Comparison of ENCODE assay signal across 20 mouse cellular contexts in the genomic region with DNA sequence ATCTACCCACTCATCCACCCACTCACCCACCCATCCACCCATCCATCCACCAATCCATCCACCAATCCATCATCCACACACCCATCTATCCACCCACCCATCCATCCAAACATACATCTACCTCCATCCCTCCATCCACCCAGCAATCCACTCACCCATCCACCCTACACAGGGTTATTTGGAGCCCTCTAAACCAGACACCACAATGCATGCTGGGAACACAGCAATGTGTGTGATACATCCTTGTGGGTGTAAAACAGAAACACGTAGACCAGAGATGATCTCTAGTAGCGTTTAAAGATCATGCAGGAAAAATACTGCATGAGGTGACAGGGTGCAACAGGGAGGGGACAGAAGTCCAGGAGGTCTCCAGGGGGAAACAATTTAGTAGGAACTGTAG. TPM values are rescaled to one million over a fixed set of nuclear protein-coding genes. Genes with fewer than 3 reads are reported as not detected.
"Had no signal": no experiment of that assay in that cellular context is flagged by ENCODE, and none has a peak within 500 bp of the region (broad histone marks: within the 10 kb centered on the region; RNA-seq: fewer than 3 reads in every experiment).

No protein-coding gene starts in this region.

- H3K4me3 ChIP-seq: midbrain, embryonic 10.5 days; midbrain, embryonic 12.5 days; myocyte; neural tube, embryonic 12.5 days had no signal

- H3K27ac ChIP-seq: liver, embryonic 14.5 days; midbrain, embryonic 10.5 days; midbrain, embryonic 12.5 days; neural tube, embryonic 12.5 days had no signal

- ATAC-seq: midbrain, embryonic 16.5 days had no signal

- DNase-seq: lung, adult 18-20 months; lung, embryonic 14.5 days; lung, postnatal 10 days; lung, postnatal 4 days; midbrain, embryonic 14.5 days; right cerebral cortex, postnatal 25 days; right cerebral cortex, postnatal 4 days; spleen, adult 18-20 months; thymus, adult 18-20 months; thymus, postnatal 25 days; thymus, postnatal 4 days had no signal

RNA-seq across cellular contexts. Expression of a gene that starts 55.0 kb away (rescaled TPM):
- total RNA-seq: megakaryocyte, adult 5-6 weeks; megakaryocyte-erythroid progenitor cell, adult 5-6 weeks; neutrophil, adult 5-6 weeks had no signal
